Mouse (Mus musculus) lung, postnatal 25 days (tissue): Measurements from ENCODE around the gene Pias3.
"Not testable (repeated sequence)": the region's sequence is repeated elsewhere in the genome, so short reads cannot be mapped to it uniquely, and the experiment has no call there.

ENCODE experiments used
- DNase-seq: peaks from one replicate; pipeline ENCODE4 v3.0.0; 2022; ENCODE audit warnings: low spot score

The Pias3 gene

GRCm38 (mm10) chr3:96728634-96729402 lies 32.6 kb downstream of the Pias3 start:
- no peak for DNase-seq

- no peak for DNase-seq
These were observed 33.2 kb downstream of the Pias3 start for GRCm38 (mm10) chr3:96729403-96729784.

- DNase-seq = no peak
These were observed 34.6 kb downstream of the Pias3 start for GRCm38 (mm10) chr3:96730785-96731184.

- DNase-seq = no peak
These were observed 37.8 kb downstream of the Pias3 start for GRCm38 (mm10) chr3:96733984-96734383.

- DNase-seq = no peak
These were observed 39.0 kb downstream of the Pias3 start for GRCm38 (mm10) chr3:96735200-96735599.

- no peak for DNase-seq
These were observed 41.0 kb downstream of the Pias3 start for GRCm38 (mm10) chr3:96737013-96737740.

GRCm38 (mm10) chr3:96737995-96738394 lies 41.8 kb downstream of the Pias3 start:
- DNase-seq = no peak

GRCm38 (mm10) chr3:96740279-96740678 lies 44.1 kb downstream of the Pias3 start:
- DNase-seq = not testable (repeated sequence)

GRCm38 (mm10) chr3:96744348-96744747 lies 48.2 kb downstream of the Pias3 start:
- DNase-seq = no peak

GRCm38 (mm10) chr3:96746829-96747228 lies 50.6 kb downstream of the Pias3 start:
- no peak for DNase-seq
